Mouse (Mus musculus): ENCODE results near the gene Ogt. TPM values are rescaled to one million over a fixed set of nuclear protein-coding genes. Genes with fewer than 3 reads are reported as not detected.

Gene Ogt
- polyA plus RNA-seq, 1 experiment from 2014 or later: 219 TPM

DNA sequence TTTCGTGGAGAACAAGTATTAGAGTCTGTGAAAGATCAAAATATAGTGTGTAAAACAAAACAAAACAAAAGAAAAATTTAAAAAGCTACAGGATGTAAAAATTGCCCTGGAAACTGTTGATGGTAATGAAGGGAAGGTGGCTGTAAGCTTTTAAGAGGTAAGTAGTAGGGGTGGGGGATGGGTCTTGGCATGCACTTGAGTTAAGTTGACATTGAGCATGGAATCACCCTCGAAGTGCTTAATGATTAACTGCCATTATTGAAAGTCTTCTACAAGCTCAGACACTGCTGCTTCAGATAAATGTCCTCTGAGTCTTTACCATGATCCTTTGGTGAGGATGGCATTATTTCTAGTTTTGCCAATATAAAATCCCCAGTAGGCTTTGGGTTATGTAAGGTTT, 5.4 kb downstream of the Ogt start:
- Histone ChIP-seq H3K4me1 (peaks cover 4% of the 10 kb centered on the region), H3K27me3 (peaks cover 3% of the 10 kb centered on the region; the same call in 1 of the 2 replicates), H3K4me3 (no peak overlapping the region), H3K9ac (replicated peaks) (no peak overlapping the region), H3K36me3 (no peaks in the 10 kb centered on the region), H3K27ac (replicated peaks) (no peak overlapping the region), H3K4me2 (replicated peaks) (no peak overlapping the region), H3K9me3 (no peaks in the 10 kb centered on the region)
- whole genome bisulfite sequencing: 71% methylated on average over 2 of the region's 2 CpGs
- ATAC-seq (ENCODE audit: low FRiP score, low read depth): no peak

GRCm38 (mm10) chrX:101646621-101647020, 6.8 kb downstream of the Ogt start:
- H3K27ac ChIP-seq (replicated peaks): no peak overlapping the region
- no peaks in the 10 kb centered on the region for H3K9me3 ChIP-seq
- no peaks in the 10 kb centered on the region for H3K36me3 ChIP-seq
- H3K9ac ChIP-seq (replicated peaks): no peak overlapping the region
- H3K4me2 ChIP-seq (replicated peaks): no peak overlapping the region
- no peak overlapping the region for H3K4me3 ChIP-seq
- no peak for ATAC-seq (ENCODE audit: low FRiP score, low read depth)
- H3K4me1 ChIP-seq: peaks cover 4% of the 10 kb centered on the region
- WGBS: 87% methylated on average over 5 of the region's 5 CpGs
- H3K27me3 ChIP-seq: no peaks in the 10 kb centered on the region

- no peak overlapping the region for H3K4me3 ChIP-seq
- no peaks in the 10 kb centered on the region for H3K27me3 ChIP-seq
- no peak for ATAC-seq (ENCODE audit: low FRiP score, low read depth)
- WGBS: 93% methylated on average over 27 of the region's 27 CpGs
- no peak overlapping the region for H3K9ac ChIP-seq (replicated peaks)
- H3K27ac ChIP-seq (replicated peaks): no peak overlapping the region
- no peak overlapping the region for H3K4me2 ChIP-seq (replicated peaks)
- H3K4me1 ChIP-seq: no peaks in the 10 kb centered on the region
- peaks cover 15% of the 10 kb centered on the region for H3K9me3 ChIP-seq
- no peaks in the 10 kb centered on the region for H3K36me3 ChIP-seq
These were observed 55.8 kb downstream of the Ogt start for GRCm38 (mm10) chrX:101695686-101696085.

DNA sequence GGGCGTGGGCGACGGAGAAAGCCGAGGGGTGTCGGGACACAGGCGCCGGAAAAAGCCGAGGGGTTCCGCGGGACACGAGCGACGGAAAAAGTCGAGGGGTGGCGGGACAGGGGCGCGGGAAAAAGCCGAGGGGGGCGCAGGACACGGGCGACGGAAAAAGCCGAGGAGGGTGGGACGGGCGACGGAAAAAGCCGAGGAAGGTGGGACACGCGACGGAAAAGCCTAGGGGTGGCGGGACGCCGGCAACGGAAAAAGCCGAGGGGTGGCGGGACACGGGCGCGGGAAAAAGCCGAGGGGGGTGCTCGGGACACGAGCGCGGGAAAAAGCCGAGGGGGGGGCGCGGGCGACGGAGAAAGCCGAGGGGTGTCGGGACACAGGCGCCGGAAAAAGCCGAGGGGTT, 57.7 kb downstream of the Ogt start:
- no peak overlapping the region for H3K9ac ChIP-seq (replicated peaks)
- H3K27ac ChIP-seq (replicated peaks): no peak overlapping the region
- H3K4me3 ChIP-seq: no peak overlapping the region
- WGBS: 75% methylated on average over 51 of the region's 54 CpGs
- no peaks in the 10 kb centered on the region for H3K4me1 ChIP-seq
- H3K9me3 ChIP-seq: peaks cover 15% of the 10 kb centered on the region
- H3K36me3 ChIP-seq: no peaks in the 10 kb centered on the region
- no peaks in the 10 kb centered on the region for H3K27me3 ChIP-seq
- H3K4me2 ChIP-seq (replicated peaks): no peak overlapping the region
- no peak for ATAC-seq (ENCODE audit: low FRiP score, low read depth)

DNA sequence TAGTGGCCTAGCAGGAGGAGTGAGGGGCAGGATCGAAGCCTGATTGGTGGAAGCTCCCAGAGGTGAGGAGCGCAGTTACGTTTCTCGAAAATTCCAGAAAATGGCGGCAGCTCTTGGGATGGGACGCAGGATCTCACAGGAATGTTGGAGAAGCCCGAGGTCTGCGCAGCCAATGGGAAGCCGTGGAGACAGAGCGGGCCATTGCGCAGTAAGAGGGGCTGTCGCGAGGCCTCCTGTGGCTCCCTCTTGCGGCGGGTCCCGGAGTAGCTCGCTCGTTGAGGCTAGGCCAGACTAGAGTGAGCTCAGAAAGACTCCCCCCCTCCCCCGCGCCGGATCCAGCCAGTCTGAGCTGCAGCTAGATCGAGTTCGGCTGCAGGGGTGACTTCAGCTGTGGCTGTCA, 58.4 kb downstream of the Ogt start:
- Histone ChIP-seq H3K9ac (replicated peaks) (no peak overlapping the region), H3K27ac (replicated peaks) (no peak overlapping the region), H3K27me3 (no peaks in the 10 kb centered on the region), H3K9me3 (peaks cover 15% of the 10 kb centered on the region), H3K36me3 (no peaks in the 10 kb centered on the region), H3K4me3 (no peak overlapping the region), H3K4me1 (no peaks in the 10 kb centered on the region), H3K4me2 (replicated peaks) (no peak overlapping the region)
- WGBS: 50% methylated on average over 22 of the region's 23 CpGs
- no peak for ATAC-seq (ENCODE audit: low FRiP score, low read depth)

- 88% methylated on average over 7 of the region's 7 CpGs for WGBS
- Histone ChIP-seq H3K27ac (replicated peaks) (no peak overlapping the region), H3K4me3 (no peak overlapping the region), H3K9me3 (no peaks in the 10 kb centered on the region), H3K27me3 (no peaks in the 10 kb centered on the region; the same call in 1 of the 2 replicates), H3K9ac (replicated peaks) (no peak overlapping the region), H3K36me3 (no peaks in the 10 kb centered on the region), H3K4me2 (replicated peaks) (no peak overlapping the region), H3K4me1 (no peaks in the 10 kb centered on the region)
- ATAC-seq (ENCODE audit: low FRiP score, low read depth): no peak
These were observed 65.3 kb downstream of the Ogt start for GRCm38 (mm10) chrX:101705111-101705510.

GRCm38 (mm10) chrX:101720401-101720800, 80.5 kb downstream of the Ogt start:
- H3K9ac ChIP-seq (replicated peaks): no peak overlapping the region
- WGBS: 50% methylated on average over 1 of the region's 1 CpGs
- H3K36me3 ChIP-seq: no peaks in the 10 kb centered on the region
- no peak overlapping the region for H3K27ac ChIP-seq (replicated peaks)
- H3K4me3 ChIP-seq: no peak overlapping the region
- peaks cover 5% of the 10 kb centered on the region; the same call in 1 of the 2 replicates for H3K27me3 ChIP-seq
- ATAC-seq (ENCODE audit: low FRiP score, low read depth): no peak
- H3K4me1 ChIP-seq: no peaks in the 10 kb centered on the region
- H3K4me2 ChIP-seq (replicated peaks): no peak overlapping the region
- H3K9me3 ChIP-seq: no peaks in the 10 kb centered on the region

GRCm38 (mm10) chrX:101730010-101730409, 90.2 kb downstream of the Ogt start:
- H3K4me2 ChIP-seq (replicated peaks): no peak overlapping the region
- H3K36me3 ChIP-seq: no peaks in the 10 kb centered on the region
- H3K27me3 ChIP-seq: peaks cover 25% of the 10 kb centered on the region
- H3K4me1 ChIP-seq: no peaks in the 10 kb centered on the region
- ATAC-seq (ENCODE audit: low FRiP score, low read depth): no peak
- H3K27ac ChIP-seq (replicated peaks): no peak overlapping the region
- no peak overlapping the region for H3K9ac ChIP-seq (replicated peaks)
- no peak overlapping the region for H3K4me3 ChIP-seq
- no peaks in the 10 kb centered on the region for H3K9me3 ChIP-seq

DNA sequence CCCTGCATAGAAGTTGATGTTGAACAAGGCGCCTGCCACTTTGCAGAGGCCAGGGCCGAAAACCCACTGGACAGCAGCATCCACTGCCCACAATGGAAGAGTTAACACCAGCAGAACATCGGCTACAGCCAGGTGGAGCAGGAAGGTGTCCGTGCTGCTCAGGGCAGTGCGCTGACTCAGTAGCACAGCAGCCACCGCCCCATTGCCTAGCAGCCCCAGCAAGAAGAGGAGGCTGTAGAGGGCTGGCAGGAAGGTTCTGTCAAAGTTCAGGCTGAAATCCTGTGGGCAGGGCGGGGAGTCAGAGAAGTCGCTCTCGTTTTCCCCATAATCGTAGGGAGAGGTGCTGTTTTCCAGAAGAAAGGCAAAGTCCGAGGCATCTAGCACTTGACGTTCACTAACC, 92.8 kb downstream of the Ogt start:
- no peak overlapping the region for H3K4me3 ChIP-seq
- ATAC-seq (ENCODE audit: low FRiP score, low read depth): no peak

DNA sequence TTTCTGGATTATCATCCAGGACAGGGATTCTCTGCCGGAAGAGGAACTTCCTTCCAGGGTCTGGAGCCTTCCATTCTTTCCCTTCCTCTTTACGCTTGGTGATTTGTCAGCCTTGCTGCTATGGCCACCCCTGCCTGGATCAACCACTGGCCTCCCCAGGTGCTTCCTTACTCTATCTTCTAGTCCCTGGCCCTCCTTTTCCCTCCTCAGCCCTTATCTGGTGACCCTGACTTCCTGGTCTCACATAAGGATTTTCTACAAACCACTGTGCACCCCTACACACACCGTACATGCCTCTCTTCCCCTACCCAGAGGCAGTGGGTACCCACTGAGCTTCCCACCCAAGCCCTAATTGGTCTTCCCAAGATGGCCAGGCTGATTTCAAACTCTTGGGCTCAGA, 93.4 kb downstream of the Ogt start:
- Histone ChIP-seq H3K4me3 (no peak overlapping the region), H3K9me3 (no peaks in the 10 kb centered on the region), H3K4me1 (no peaks in the 10 kb centered on the region), H3K9ac (replicated peaks) (no peak overlapping the region), H3K27me3 (peaks cover 56% of the 10 kb centered on the region), H3K36me3 (no peaks in the 10 kb centered on the region), H3K27ac (replicated peaks) (no peak overlapping the region), H3K4me2 (replicated peaks) (no peak overlapping the region)
- 87% methylated on average over 3 of the region's 3 CpGs for whole genome bisulfite sequencing
- no peak for ATAC-seq (ENCODE audit: low FRiP score, low read depth)

More for the DNA sequence above, 92.8 kb downstream of the Ogt start:
- H3K9me3 ChIP-seq: no peaks in the 10 kb centered on the region
- H3K4me2 ChIP-seq (replicated peaks): no peak overlapping the region
- H3K27ac ChIP-seq (replicated peaks): no peak overlapping the region
- H3K27me3 ChIP-seq: peaks cover 49% of the 10 kb centered on the region
- 85% methylated on average over 12 of the region's 12 CpGs for WGBS
- no peaks in the 10 kb centered on the region for H3K36me3 ChIP-seq
- no peak overlapping the region for H3K9ac ChIP-seq (replicated peaks)
- no peaks in the 10 kb centered on the region for H3K4me1 ChIP-seq

GRCm38 (mm10) chrX:101733828-101734319, 94.0 kb downstream of the Ogt start, which contains the start of gene Cxcr3:
Gene Cxcr3 (minus strand): TSS chrX:101734269.
- ATAC-seq (ENCODE audit: low FRiP score, low read depth): no peak
- H3K4me1 ChIP-seq: no peaks in the 10 kb centered on the region
- no peak within 1 kb of the TSS for H3K27ac ChIP-seq (replicated peaks)
- no peak within 1 kb of the TSS for H3K4me2 ChIP-seq (replicated peaks)
- no peak within 1 kb of the TSS for H3K4me3 ChIP-seq
- 84% methylated on average over 11 of the region's 11 CpGs for WGBS
- peaks cover 60% of the 10 kb centered on the region for H3K27me3 ChIP-seq
- H3K36me3 ChIP-seq: no peaks in the 10 kb centered on the region
- H3K9me3 ChIP-seq: no peaks in the 10 kb centered on the region
- no peak within 1 kb of the TSS for H3K9ac ChIP-seq (replicated peaks)

All from midbrain, embryonic 12.5 days (tissue).